Mouse (Mus musculus) intestine, embryonic 16.5 days (tissue): ENCODE data around the gene B3gnt9. TPM values are rescaled to one million over a fixed set of nuclear protein-coding genes. Genes with fewer than 3 reads are reported as not detected.

ENCODE experiments used
- ATAC-seq: fragments of 200-750 bp; cut with Nextera tagmentation; 2 replicates; pipeline ENCODE4 v1.8.0; 2017; ENCODE audit warnings: moderate TSS enrichment, moderate library complexity
- H3K27ac ChIP-seq: fragments of 300-500 bp; sonication (generic); 2 replicates; pipeline ENCODE4 v1.5.1; 2014; ENCODE audit warnings: mild to moderate bottlenecking, low read length
- H3K27me3 ChIP-seq: fragments of 300-500 bp; sonication (generic); replicated peaks from 2 replicates; pipeline ENCODE4 v1.6.1; 2014; ENCODE audit warnings: low read length, control low read depth, mixed read lengths; ENCODE audit not compliant: control insufficient read depth, insufficient read depth
- H3K36me3 ChIP-seq: fragments of 300-500 bp; sonication (generic); 2 replicates; pipeline ENCODE4 v1.6.1; 2014; ENCODE audit warnings: low read length, control low read depth; ENCODE audit not compliant: control insufficient read depth, insufficient read depth
- H3K4me1 ChIP-seq: fragments of 300-500 bp; sonication (generic); 2 replicates; pipeline ENCODE4 v1.6.1; 2014; ENCODE audit warnings: low read length, control low read depth, mixed read lengths; ENCODE audit not compliant: control insufficient read depth, insufficient read depth
- H3K4me2 ChIP-seq: fragments of 300-500 bp; sonication (generic); 2 replicates; pipeline ENCODE4 v1.6.1; 2014; ENCODE audit warnings: low read depth, low read length, control low read depth
- H3K4me3 ChIP-seq: fragments of 300-500 bp; sonication (generic); 2 replicates; pipeline ENCODE4 v1.5.1; 2014; ENCODE audit warnings: mild to moderate bottlenecking, low read length
- H3K9ac ChIP-seq: fragments of 300-500 bp; sonication (generic); 2 replicates; pipeline ENCODE4 v1.6.1; 2014; ENCODE audit warnings: low read depth, low read length
- H3K9me3 ChIP-seq: fragments of 300-500 bp; sonication (generic); 2 replicates; pipeline ENCODE4 v1.6.1; 2016; ENCODE audit warnings: low read length, control low read depth; ENCODE audit not compliant: control insufficient read depth
- WGBS: fragments of 180-500 bp; shearing (Covaris S2); extraction: QIAGEN DNeasy Blood & Tissue Kit; methylation state at CpG from one replicate; pipeline ENCODE4 v1.1.7; 2014; 5-methylcytosine and 5-hydroxymethylcytosine counted together
- polyA plus RNA-seq: library from polyadenylated mRNA; unstranded; fragments of >200 nt; fragmentation: Nextera tagmentation; extraction: Ambion mirVana; gene quantifications from 2 replicates; pipeline ENCODE4 v1.2.1, GENCODE M21; 2015

The B3gnt9 gene
- polyA plus RNA-seq, 1 experiment from 2014 or later, result 16.2 TPM

DNA sequence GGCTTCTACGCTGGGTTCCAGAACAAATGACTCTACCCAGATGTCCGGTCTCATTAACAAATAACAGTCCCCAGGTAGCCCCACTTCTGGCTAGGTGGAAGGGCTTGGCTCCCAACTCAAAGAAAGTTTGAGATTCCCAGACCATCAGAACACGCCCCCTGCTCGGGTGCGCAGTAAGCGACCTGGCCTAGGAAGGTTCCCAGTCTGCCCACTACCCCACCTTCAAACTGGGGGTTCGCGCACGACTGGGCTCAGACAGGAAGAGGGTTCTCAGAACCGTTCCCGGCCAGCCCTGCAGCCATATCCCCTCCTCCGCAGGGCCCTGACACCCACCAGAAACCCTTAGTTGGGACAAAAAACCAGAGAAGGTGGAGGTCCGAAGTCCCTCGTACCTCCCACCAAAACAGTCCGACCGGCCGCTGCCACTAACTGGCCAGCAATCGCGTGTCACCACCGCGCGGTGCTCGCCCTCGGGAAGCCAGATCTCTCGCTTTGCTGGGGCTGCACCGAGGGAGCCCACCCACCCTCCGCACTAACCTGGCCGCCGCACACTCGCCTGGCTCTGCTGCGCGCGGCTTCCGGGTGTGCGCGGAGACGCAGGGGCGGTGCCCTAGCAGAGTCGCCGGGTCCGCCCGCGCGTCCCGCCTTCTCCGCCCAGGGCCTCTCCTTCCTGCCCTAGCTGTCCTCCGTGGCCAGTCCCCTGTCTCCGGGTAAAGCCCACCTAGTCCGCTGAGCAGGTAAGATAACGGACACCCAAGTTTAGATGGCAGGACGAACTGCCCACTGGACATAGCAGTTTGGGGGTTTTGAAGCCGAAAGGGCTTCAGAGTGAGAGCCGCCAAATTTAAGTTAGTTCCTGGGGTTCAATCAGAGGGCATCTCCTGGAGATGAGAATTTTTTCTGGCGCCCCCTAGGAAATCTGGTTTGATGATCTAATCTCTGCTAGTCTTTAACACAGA, 9.3 kb upstream of the B3gnt9 start, which contains the start of the genes Tradd and Fbxl8:
Gene Tradd (minus strand): TSS at position 586 of the 959 bp plus-strand sequence.
Gene Fbxl8 (plus strand): TSS at position 625 of the 959 bp plus-strand sequence.
- peaks cover 33% of the 10 kb centered on the region for H3K27me3 ChIP-seq
- WGBS, result 1% methylated on average over 53 of the region's 54 CpGs

DNA sequence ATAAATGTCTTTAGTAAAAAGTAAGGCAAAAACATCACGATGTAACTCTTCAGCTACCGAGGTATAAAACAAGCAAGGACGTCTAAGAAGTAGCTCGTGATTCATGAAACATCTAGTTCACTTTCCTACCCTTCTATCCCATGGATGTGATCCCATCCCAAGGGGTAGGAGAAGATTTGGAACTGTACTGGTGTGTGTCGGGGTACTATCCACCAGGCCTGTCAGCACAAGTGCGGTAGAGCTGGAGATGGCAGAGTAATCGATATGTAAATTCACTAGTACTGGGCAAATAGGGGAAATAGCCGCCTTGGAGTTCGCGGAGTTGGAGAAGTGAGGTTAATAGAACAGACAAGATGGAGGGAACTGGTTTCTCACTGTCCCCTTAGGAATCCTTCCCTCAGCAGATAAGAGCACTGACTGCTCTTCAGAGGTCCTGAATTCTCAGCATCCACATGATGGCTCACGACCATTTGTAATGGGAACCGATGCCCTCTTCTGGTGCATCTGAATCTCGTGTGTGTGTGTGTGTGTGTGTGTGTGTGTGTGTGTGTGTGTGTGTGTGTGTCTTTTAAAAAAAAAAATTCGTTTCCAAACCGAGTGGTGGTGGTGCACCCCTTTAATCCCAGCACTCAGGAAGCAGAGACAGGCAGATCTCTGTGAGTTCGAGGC, 8.4 kb upstream of the B3gnt9 start:
- 0 out of 2 replicates have a peak overlapping the region, but pooled peaks have one; percentile 74 for H3K9ac ChIP-seq
- 39% methylated on average over 16 of the region's 16 CpGs for WGBS
- H3K4me3 ChIP-seq, result peak overlapping the region; percentile 71
- no peaks in the 10 kb centered on the region for H3K9me3 ChIP-seq
- no peaks in the 10 kb centered on the region; the same call in 1 of the 2 replicates for H3K36me3 ChIP-seq
- peaks cover 30% of the 10 kb centered on the region for H3K4me1 ChIP-seq
- ATAC-seq, result no peak
- H3K27ac ChIP-seq, result no peak overlapping the region
- peaks cover 33% of the 10 kb centered on the region for H3K27me3 ChIP-seq
- peak overlapping the region; percentile 92; the same call in 1 of the 2 replicates for H3K4me2 ChIP-seq

More for the DNA sequence above, 9.3 kb upstream of the B3gnt9 start, which contains the start of the genes Tradd and Fbxl8:
- ATAC-seq, result peak; percentile 85
- Histone ChIP-seq H3K4me3 (peak within 1 kb of the TSS; percentile 71), H3K36me3 (no peaks in the 10 kb centered on the region; the same call in 1 of the 2 replicates), H3K27ac (peak within 1 kb of the TSS; percentile 55), H3K4me2 (peak within 1 kb of the TSS; percentile 92), H3K9me3 (no peaks in the 10 kb centered on the region), H3K4me1 (peaks cover 33% of the 10 kb centered on the region), H3K9ac (peak within 1 kb of the TSS; percentile 74)

DNA sequence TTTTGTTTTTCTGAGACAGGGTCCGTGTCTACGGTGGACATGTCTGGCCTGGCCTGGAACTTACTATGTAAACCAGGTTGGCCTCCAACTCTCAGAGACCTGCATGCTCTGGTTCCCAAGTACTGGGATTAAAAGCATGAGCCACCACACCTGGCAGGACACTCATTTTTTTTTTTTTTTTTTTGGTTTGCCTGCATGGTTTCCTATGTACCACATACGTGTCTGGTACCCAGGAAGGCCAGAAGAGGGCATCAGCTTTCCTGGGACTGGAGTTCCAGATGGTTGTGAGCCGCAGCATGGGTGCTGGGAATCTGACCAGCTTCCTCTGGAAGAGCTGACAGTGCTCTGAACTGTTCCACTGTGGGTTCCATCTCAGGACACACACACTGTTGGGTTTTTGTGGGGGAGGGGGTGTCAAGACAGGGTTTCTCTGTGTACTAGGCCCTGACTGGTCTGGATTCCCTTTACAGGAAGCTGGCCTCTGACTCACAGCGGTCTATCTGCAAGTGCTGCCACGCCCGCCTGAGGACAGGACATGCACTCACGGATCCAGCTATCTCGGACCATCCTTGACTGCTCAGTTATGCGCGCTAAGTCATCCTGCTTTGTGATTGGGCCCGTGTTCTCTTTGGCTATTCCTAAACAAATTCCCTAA, 6.5 kb upstream of the B3gnt9 start:
- Histone ChIP-seq H3K9ac (no peak overlapping the region), H3K36me3 (no peaks in the 10 kb centered on the region; the same call in 1 of the 2 replicates), H3K4me3 (no peak overlapping the region), H3K4me1 (peaks cover 28% of the 10 kb centered on the region), H3K9me3 (no peaks in the 10 kb centered on the region), H3K27me3 (peaks cover 14% of the 10 kb centered on the region), H3K27ac (no peak overlapping the region), H3K4me2 (no peak overlapping the region)
- WGBS, result 86% methylated on average over 12 of the region's 12 CpGs
- no peak for ATAC-seq

DNA sequence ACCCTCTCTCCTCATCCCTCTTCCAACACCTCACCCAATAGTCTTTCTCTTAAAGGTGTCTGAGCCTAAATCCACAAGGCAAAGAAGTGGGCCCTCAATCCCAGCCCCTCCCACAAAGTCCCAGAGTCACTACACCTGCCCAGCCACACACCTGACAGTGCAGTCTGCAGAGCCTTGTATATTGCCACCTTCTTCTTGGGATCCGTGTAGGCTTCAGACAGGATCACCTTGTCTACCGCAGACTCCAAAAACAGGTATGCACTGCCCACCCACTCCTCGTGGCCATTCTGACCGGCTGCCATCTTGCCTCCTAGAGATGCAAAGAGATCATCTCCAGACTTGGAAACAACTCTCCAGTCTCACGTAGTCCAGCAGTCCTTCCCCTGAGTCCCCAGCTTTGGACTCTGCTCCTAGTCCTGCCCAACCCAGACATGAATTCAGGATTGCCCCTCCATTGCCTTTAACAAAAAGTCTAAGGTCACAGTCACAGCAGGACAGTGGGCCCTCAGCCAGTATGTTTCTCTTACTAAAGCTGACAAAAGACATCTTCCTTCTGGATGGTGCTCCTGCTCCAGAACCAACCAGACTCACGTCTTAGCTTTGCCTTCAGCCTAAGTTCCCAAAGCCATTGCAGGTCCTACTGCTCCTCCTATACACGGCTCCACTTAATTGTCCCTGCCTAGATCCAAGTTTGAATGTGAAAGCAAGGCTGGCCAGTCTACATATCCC, 5.6 kb upstream of the B3gnt9 start:
- H3K9ac ChIP-seq, result no peak overlapping the region
- 74% methylated on average over 7 of the region's 7 CpGs for WGBS
- H3K27me3 ChIP-seq, result peaks cover 12% of the 10 kb centered on the region
- H3K36me3 ChIP-seq, result no peaks in the 10 kb centered on the region; the same call in 1 of the 2 replicates
- no peaks in the 10 kb centered on the region for H3K9me3 ChIP-seq
- no peak for ATAC-seq
- H3K27ac ChIP-seq, result no peak overlapping the region
- peaks cover 28% of the 10 kb centered on the region for H3K4me1 ChIP-seq
- no peak overlapping the region for H3K4me2 ChIP-seq
- H3K4me3 ChIP-seq, result no peak overlapping the region

DNA sequence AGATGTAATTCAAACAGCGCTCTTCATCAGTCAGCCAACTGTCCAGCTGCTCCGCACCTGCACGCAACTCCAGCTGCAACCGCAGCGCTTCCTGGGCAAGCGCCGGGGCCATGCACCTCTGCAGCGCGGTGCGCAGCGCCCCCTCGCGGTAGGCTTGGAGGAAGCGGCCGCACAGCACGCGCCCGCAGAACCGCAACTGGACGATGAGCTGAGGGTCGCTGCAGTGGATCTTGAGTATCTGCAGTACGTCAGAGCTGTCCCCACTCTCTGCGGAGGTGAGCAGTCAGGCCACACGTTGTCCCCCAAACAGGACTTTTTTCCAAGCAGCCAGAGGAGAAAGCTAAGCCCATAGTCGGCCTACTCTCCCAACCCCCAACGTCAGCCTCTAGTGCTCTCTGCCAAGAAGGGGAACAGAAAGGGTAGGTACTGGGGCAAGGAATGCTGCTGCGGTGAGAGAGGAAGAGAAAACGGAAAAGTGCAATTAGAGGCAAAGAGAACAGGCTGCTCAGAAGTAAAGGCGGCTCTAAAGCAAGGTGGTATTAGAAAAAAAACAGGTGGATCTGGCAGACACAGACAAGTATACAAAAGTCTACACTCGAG, 4.9 kb upstream of the B3gnt9 start:
- H3K4me1 ChIP-seq, result peaks cover 30% of the 10 kb centered on the region
- H3K27ac ChIP-seq, result no peak overlapping the region
- H3K9ac ChIP-seq, result peak overlapping the region; percentile 53
- WGBS, result 5% methylated on average over 30 of the region's 30 CpGs
- no peaks in the 10 kb centered on the region for H3K9me3 ChIP-seq
- H3K4me2 ChIP-seq, result peak overlapping the region; percentile 77
- peaks cover 12% of the 10 kb centered on the region for H3K27me3 ChIP-seq
- peak overlapping the region; percentile 45 for H3K4me3 ChIP-seq
- ATAC-seq, result peak; percentile 36; the same call in 1 of the 2 replicates
- H3K36me3 ChIP-seq, result no peaks in the 10 kb centered on the region; the same call in 1 of the 2 replicates

DNA sequence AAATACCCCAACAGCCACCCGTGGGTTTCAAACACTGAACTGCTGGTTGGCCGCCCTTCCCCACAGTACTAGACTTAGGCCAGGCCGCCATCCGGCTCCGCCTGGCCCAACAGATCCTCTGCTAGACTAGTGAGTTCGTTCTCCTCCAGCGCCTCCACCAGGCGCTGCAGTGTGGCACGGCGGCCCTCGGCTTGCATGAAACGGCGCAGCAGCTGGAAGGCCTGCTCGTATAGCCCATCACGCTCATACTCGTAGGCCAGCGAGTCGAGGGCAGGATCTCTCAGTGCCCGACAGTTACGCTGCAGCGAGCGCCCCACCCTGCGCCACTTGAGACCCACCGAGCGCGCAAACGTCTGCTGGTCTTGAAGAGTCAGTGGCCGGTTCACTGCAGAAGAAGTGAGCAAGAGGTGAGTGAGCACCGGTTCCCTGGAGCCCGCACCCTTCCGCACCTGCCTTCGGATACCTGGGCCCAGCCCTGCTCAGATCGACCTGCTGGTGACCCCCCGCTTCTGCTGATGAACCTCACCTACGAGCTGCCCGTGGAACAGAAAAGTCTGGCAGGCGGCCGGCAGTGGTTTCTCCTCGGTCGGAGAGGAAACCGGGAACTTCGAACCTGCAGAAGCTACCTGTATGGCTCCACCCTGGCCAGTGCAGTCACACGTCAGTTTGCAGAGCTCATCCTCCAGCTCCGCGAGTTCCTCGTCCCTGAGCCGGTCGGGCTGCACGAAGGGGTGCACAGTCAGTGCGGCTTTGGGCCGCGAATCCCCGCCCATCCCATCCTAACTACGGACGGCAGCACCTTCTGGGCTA, 4.2 kb upstream of the B3gnt9 start:
- WGBS, result 12% methylated on average over 55 of the region's 55 CpGs
- Histone ChIP-seq H3K27me3 (peaks cover 12% of the 10 kb centered on the region), H3K4me3 (peak overlapping the region; percentile 45), H3K9ac (peak overlapping the region; percentile 53), H3K4me1 (peaks cover 31% of the 10 kb centered on the region), H3K36me3 (no peaks in the 10 kb centered on the region; the same call in 1 of the 2 replicates), H3K27ac (no peak overlapping the region), H3K9me3 (no peaks in the 10 kb centered on the region), H3K4me2 (peak overlapping the region; percentile 77)
- ATAC-seq, result peak; percentile 11; the same call in 1 of the 2 replicates

DNA sequence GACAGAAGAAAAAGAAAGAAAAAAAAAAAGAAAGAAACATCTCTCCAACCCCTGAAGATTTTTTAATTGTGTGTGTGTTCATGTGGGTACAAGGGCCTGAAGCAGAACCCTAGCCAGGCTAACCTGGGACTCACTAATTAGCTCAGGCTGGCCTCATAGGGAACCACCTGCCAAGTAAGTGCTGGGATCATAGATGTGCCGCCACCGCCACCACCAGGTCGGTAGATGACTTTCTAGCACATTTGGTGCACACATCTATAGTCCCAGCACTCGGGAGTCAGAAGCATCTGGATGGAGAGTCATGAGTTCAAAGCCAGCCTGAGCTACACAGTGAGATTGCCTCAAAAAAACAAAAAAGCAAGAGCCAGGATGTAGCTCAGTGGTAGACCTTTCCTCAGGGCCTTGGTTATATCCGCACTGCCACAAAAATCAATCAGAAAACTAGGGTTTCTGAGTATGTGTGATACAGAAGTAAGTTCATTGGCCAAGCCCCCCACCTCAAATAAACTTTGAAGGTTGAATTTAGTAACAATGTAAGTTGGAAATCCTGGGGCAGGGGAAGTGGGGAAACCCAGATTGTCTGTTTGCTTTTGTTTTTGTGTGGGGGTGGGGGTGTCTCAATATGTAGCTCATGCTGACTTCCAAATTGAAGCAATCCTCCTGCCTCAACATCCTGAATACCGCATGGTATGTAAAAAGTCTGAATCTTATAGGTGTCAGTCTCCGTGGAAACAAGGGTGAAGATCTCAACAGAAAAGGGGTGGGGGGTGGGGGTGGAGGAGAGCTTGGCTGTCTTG, 2.6 kb upstream of the B3gnt9 start:
- 77% methylated on average over 7 of the region's 7 CpGs for WGBS
- Histone ChIP-seq H3K4me1 (peaks cover 30% of the 10 kb centered on the region), H3K27me3 (peaks cover 12% of the 10 kb centered on the region)

More for the DNA sequence above, 2.6 kb upstream of the B3gnt9 start:
- Histone ChIP-seq H3K4me2 (no peak overlapping the region), H3K27ac (no peak overlapping the region), H3K36me3 (no peaks in the 10 kb centered on the region; the same call in 1 of the 2 replicates), H3K4me3 (no peak overlapping the region), H3K9ac (no peak overlapping the region), H3K9me3 (no peaks in the 10 kb centered on the region)
- no peak for ATAC-seq
